ENCODE assay signal across 19 mouse cellular contexts in the genomic region with DNA sequence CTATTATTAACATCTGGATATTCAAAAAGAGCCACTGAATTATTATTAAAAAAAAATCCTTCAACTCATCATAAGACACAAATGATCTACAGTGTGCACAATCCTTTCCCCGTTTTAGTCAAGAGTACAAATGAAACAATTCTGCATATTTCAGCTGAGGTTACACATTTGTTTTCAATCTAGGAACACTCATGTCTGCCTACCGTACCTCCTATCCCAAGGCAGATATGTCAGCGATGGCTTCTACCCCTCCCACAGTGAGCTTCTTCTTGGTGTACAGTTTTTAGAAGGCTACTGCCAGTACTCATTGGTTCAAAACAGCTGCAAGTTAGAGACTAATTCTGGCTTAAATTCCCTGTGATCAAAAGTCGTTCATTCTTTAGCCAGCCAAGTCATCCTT.
DNase-seq lines count a peak whose midpoint lies in the region; ATAC-seq and TF ChIP-seq lines count a peak whose summit lies in the region.
"Had no signal": no experiment of that assay in that cellular context is flagged by ENCODE, and none has a peak within 500 bp of the region (broad histone marks: within the 10 kb centered on the region; RNA-seq: fewer than 3 reads in every experiment).

No protein-coding gene starts in this region.

- DNase-seq in hindbrain, embryonic 10.5 days (ENCODE audit: low spot score) = no peak
- no peak for DNase-seq in hindbrain, embryonic 11.5 days (ENCODE audit: low spot score)
- peak; percentile 57 for DNase-seq in lung, embryonic 14.5 days
- no peak for DNase-seq in lung, postnatal 36 days
- peak; percentile 27 for DNase-seq in skeletal muscle tissue, adult 2 months (ENCODE audit: low read depth, low spot score)
- DNase-seq: adrenal gland, postnatal 14 days; cerebellum, adult 2 months; left cerebral cortex, postnatal 4 days; right cerebral cortex, postnatal 14 days; thymus, adult 2 months had no signal

- no peak overlapping the region for H3K9ac ChIP-seq in hindbrain, embryonic 11.5 days (ENCODE audit: low read depth, low read length)
- no peak overlapping the region for H3K9ac ChIP-seq in lung, embryonic 14.5 days
- H3K9ac ChIP-seq in embryonic facial prominence, embryonic 12.5 days = no peak overlapping the region
- H3K9ac ChIP-seq: liver, embryonic 14.5 days had no signal

- H3K27ac ChIP-seq in hindbrain, embryonic 10.5 days = 0 out of 2 replicates have a peak overlapping the region, but pooled peaks have one; percentile 2
- no peak overlapping the region for H3K27ac ChIP-seq in hindbrain, embryonic 11.5 days (ENCODE audit: low read depth, low read length)
- H3K27ac ChIP-seq in lung, embryonic 14.5 days (ENCODE audit: low read depth) = peak overlapping the region; percentile 39; the same call in 1 of the 2 replicates
- peak overlapping the region; percentile 70 for H3K27ac ChIP-seq in embryonic facial prominence, embryonic 12.5 days
- H3K27ac ChIP-seq: liver, embryonic 14.5 days had no signal

- WGBS in hindbrain, embryonic 10.5 days = 74% methylated on average over 4 of the region's 4 CpGs
- 70% methylated on average over 4 of the region's 4 CpGs for WGBS in hindbrain, embryonic 11.5 days
- WGBS in lung, embryonic 14.5 days = 33% methylated on average over 4 of the region's 4 CpGs
- WGBS in embryonic facial prominence, embryonic 12.5 days = 42% methylated on average over 4 of the region's 4 CpGs

- H3K4me3 ChIP-seq in hindbrain, embryonic 10.5 days = no peak overlapping the region
- no peak overlapping the region for H3K4me3 ChIP-seq in hindbrain, embryonic 11.5 days (ENCODE audit: low read depth, low read length)
- H3K4me3 ChIP-seq in lung, embryonic 14.5 days (ENCODE audit: low read depth, low read length) = no peak overlapping the region
- no peak overlapping the region for H3K4me3 ChIP-seq in embryonic facial prominence, embryonic 12.5 days
- H3K4me3 ChIP-seq: erythroblast, embryonic 14.5 days had no signal

- H3K27me3 ChIP-seq in hindbrain, embryonic 10.5 days (ENCODE audit: insufficient read depth, poor library complexity, severe bottlenecking) = no peaks in the 10 kb centered on the region
- no peaks in the 10 kb centered on the region for H3K27me3 ChIP-seq in hindbrain, embryonic 11.5 days (ENCODE audit: control insufficient read depth, insufficient read depth, low read length)
- no peaks in the 10 kb centered on the region for H3K27me3 ChIP-seq in lung, embryonic 14.5 days (ENCODE audit: insufficient read depth, low read length)
- H3K27me3 ChIP-seq in embryonic facial prominence, embryonic 12.5 days = no peaks in the 10 kb centered on the region

- H3K36me3 ChIP-seq in hindbrain, embryonic 10.5 days = no peaks in the 10 kb centered on the region
- no peaks in the 10 kb centered on the region for H3K36me3 ChIP-seq in hindbrain, embryonic 11.5 days (ENCODE audit: control insufficient read depth, insufficient read depth, low read length)
- no peaks in the 10 kb centered on the region for H3K36me3 ChIP-seq in lung, embryonic 14.5 days (ENCODE audit: insufficient read depth)
- H3K36me3 ChIP-seq in embryonic facial prominence, embryonic 12.5 days = no peaks in the 10 kb centered on the region
- H3K36me3 ChIP-seq: G1E had no signal

- no peak for TF ChIP-seq CTCF in lung, embryonic 14.5 days (IDR thresholded peaks at IDR 0.05; ENCODE audit: low read depth)

- no peak overlapping the region for H3K4me2 ChIP-seq in hindbrain, embryonic 11.5 days (replicated peaks; ENCODE audit: low read depth, low read length)
- H3K4me2 ChIP-seq in lung, embryonic 14.5 days = no peak overlapping the region
- H3K4me2 ChIP-seq in embryonic facial prominence, embryonic 12.5 days (replicated peaks) = no peak overlapping the region
- H3K4me2 ChIP-seq: heart, embryonic 11.5 days had no signal

- no peak for ATAC-seq in hindbrain, embryonic 11.5 days (ENCODE audit: low FRiP score)
- no peak for ATAC-seq in lung, embryonic 14.5 days (ENCODE audit: insufficient read depth)
- ATAC-seq in embryonic facial prominence, embryonic 12.5 days (ENCODE audit: insufficient number of reproducible peaks, insufficient read depth, low FRiP score, low TSS enrichment) = no peak
- ATAC-seq in monocyte, adult 5-6 weeks (replicated peaks; ENCODE audit: insufficient number of reproducible peaks, low FRiP score, low TSS enrichment, poor library complexity, severe bottlenecking) = no peak
- ATAC-seq: forebrain, embryonic 16.5 days; hindbrain, embryonic 16.5 days; midbrain, embryonic 16.5 days had no signal

- H3K9me3 ChIP-seq in hindbrain, embryonic 10.5 days = no peaks in the 10 kb centered on the region
- H3K9me3 ChIP-seq in hindbrain, embryonic 11.5 days (ENCODE audit: control insufficient read depth, low read length) = no peaks in the 10 kb centered on the region
- no peaks in the 10 kb centered on the region for H3K9me3 ChIP-seq in lung, embryonic 14.5 days (ENCODE audit: low read depth, low read length)
- H3K9me3 ChIP-seq in embryonic facial prominence, embryonic 12.5 days = no peaks in the 10 kb centered on the region
- H3K9me3 ChIP-seq: G1E had no signal

- peaks cover 16% of the 10 kb centered on the region for H3K4me1 ChIP-seq in hindbrain, embryonic 10.5 days (replicated peaks)
- H3K4me1 ChIP-seq in hindbrain, embryonic 11.5 days (replicated peaks; ENCODE audit: control insufficient read depth, insufficient read depth, low read length) = no peaks in the 10 kb centered on the region
- H3K4me1 ChIP-seq in lung, embryonic 14.5 days (ENCODE audit: insufficient read depth) = no peaks in the 10 kb centered on the region
- H3K4me1 ChIP-seq in embryonic facial prominence, embryonic 12.5 days = peaks cover 19% of the 10 kb centered on the region; the same call in 1 of the 2 replicates

Comparison
In these comparisons a context has a peak if more than half of its experiments do, and no peak if none do; other contexts are left out.
1. DNase-seq: peak in lung, embryonic 14.5 days (single experiment) and skeletal muscle tissue, adult 2 months (single experiment); none in hindbrain, embryonic 10.5 days (single experiment), hindbrain, embryonic 11.5 days (single experiment) and lung, postnatal 36 days (single experiment).